Mouse (Mus musculus) lung, postnatal 0 days (tissue): Measurements from ENCODE around the gene Spata20.

Experiments
- CTCF ChIP-seq: IDR thresholded peaks from 2 replicates; pipeline ENCODE4 v1.5.1; 2016; ENCODE audit warnings: antibody characterized with exemption, mild to moderate bottlenecking
- EP300 ChIP-seq: IDR thresholded peaks from 2 replicates; pipeline ENCODE4 v1.6.1; 2016; ENCODE audit warnings: antibody characterized with exemption, mild to moderate bottlenecking, control low read depth

GRCm38 (mm10) chr11:94451091-94451773 lies 34.7 kb downstream of the Spata20 start:
- no peak for TF ChIP-seq CTCF
- no peak for TF ChIP-seq EP300
